Mouse (Mus musculus) liver, postnatal 0 days (tissue): ENCODE data around the gene Batf.

Experiments
- CTCF ChIP-seq: sonication (generic); IDR thresholded peaks from 2 replicates; pipeline ENCODE4 v1.5.1; 2016; ENCODE audit warnings: antibody characterized with exemption, low read depth
- EP300 ChIP-seq: IDR thresholded peaks from 2 replicates; pipeline ENCODE4 v1.6.1; 2016; ENCODE audit warnings: antibody characterized with exemption, low read depth, mild to moderate bottlenecking

DNA sequence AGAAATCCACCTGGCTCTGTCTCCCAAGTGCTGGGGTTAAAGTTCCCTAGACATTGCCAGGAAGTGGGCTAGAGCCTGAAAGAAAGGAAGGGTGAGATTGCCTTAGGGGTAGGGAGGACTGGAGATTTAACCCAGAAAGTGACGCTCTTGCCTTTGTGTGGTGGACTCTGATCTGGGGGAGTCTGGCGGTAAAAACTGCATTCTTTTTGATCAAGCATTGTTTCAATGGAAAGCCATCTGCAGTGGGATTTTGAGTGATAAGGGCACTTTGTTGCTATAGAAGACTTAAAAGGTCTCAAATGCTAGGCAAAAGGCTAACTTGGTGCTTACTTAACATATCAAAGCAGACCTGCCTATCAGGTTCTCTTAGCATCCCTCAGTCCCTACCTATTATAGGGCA, 66.8 kb downstream of the Batf start:
- TF ChIP-seq EP300, result no peak
- TF ChIP-seq CTCF, result no peak
